Mouse (Mus musculus): ENCODE data around the gene Qrich2. TPM values are rescaled to one million over a fixed set of nuclear protein-coding genes. Genes with fewer than 3 reads are reported as not detected.
A peak's percentile ranks its signal among the peaks of the same experiment; 100 is the strongest.
"Not testable (repeated sequence)": the region's sequence is repeated elsewhere in the genome, so short reads cannot be mapped to it uniquely, and the experiment has no call there.

Gene Qrich2
- polyA plus RNA-seq, 1 experiment from 2014 or later: 0.36 TPM

DNA sequence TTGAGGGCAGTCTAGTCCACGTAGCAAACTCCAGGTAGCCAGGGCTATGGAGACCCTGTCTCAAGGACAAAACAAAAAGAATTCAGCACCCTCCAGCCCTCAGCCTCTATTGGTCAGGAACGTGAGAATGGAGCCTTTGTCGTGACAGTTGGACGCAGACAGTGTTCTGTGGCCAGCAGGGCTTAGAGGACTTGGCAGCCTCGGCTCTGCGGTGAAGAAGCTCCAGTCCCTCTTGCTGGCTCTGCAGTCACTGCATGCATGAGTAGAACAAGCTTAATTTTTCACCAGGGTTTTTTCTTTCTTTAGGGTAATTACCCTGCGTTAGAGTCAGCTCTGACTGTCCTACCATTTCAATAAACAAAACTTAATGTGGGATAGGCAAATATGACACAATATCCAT lies 15.7 kb upstream of the Qrich2 start:
- H3K4me3 ChIP-seq: no peak overlapping the region
- 93% methylated on average over 7 of the region's 7 CpGs for WGBS
- no peak overlapping the region for H3K27ac ChIP-seq
- peaks cover 99% of the 10 kb centered on the region for H3K36me3 ChIP-seq
- no peak for DNase-seq (ENCODE audit: low spot score)
- H3K9me3 ChIP-seq (replicated peaks): no peaks in the 10 kb centered on the region
- peaks cover 3% of the 10 kb centered on the region; the same call in 1 of the 2 replicates for H3K4me1 ChIP-seq
- no peaks in the 10 kb centered on the region for H3K27me3 ChIP-seq (ENCODE audit: low read depth, poor library complexity, severe bottlenecking)

DNA sequence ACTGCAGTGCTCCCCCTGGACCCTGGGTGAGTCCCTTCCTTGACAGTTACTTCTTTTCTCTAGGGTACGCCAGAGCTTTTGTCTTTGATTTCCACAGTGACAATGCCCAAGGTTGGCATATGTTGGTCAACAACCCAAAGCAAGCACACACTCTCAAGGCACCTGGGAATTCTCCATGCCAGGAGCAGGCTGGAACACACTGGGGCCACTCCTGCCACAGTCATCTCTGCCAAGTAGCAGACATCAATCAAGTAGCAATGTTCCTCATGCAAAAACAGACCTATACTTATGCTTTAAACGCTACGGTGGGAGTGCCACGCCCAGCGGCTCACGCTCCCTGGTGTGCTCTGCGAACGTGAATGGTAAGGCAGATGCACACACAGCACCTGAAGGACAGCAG lies 14.9 kb upstream of the Qrich2 start:
- no peaks in the 10 kb centered on the region for H3K27me3 ChIP-seq (ENCODE audit: low read depth, poor library complexity, severe bottlenecking)
- H3K9me3 ChIP-seq (replicated peaks): no peaks in the 10 kb centered on the region
- peaks cover 3% of the 10 kb centered on the region; the same call in 1 of the 2 replicates for H3K4me1 ChIP-seq
- no peak overlapping the region for H3K27ac ChIP-seq
- H3K36me3 ChIP-seq: peaks cover 99% of the 10 kb centered on the region
- over 99% methylated on average over 8 of the region's 8 CpGs for WGBS
- no peak for DNase-seq (ENCODE audit: low spot score)
- no peak overlapping the region for H3K4me3 ChIP-seq

DNA sequence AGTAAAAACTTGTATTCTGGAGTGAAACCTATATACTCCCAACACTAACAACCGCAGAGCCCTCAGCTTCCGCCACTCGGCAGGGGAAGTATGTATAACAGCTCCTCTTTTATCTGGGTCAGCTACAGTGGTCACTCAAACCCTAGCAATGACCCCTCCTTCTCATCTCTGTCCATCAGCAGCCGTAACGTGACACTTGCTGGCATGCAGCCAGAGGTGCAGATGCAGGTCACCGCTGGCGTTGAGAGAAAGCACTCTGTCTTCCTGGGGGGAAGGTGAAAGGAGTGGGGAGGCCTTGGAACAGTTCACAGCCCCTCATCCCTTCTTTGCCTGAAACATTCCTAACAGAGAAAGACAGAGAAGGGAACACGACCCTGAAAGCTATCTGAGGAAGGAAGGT lies 13.8 kb upstream of the Qrich2 start:
- no peak for DNase-seq (ENCODE audit: low spot score)
- Histone ChIP-seq H3K27me3 (ENCODE audit: low read depth, poor library complexity, severe bottlenecking) (no peaks in the 10 kb centered on the region), H3K27ac (no peak overlapping the region), H3K4me1 (peaks cover 3% of the 10 kb centered on the region; the same call in 1 of the 2 replicates), H3K9me3 (replicated peaks) (no peaks in the 10 kb centered on the region), H3K36me3 (peaks cover 99% of the 10 kb centered on the region), H3K4me3 (no peak overlapping the region)
- 53% methylated on average over 8 of the region's 8 CpGs for WGBS

DNA sequence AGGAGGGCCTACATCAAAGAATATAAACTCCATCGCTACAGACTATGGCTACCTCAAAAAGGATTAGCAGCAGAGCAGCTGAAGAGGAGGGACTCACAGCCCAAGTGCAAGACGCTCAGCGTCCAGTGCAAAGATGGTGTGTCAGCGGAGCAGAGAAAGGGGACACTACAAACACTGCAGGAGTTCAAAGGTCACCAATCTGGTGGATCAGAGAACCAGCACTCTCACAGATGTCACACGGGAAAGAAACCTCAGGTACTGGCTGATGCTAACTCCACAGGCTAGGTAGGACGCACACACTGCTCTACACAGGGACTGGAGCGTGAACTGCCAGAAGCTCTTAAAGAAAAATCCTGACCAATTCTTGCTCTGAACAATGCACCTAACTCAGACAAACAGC lies 12.9 kb upstream of the Qrich2 start:
- H3K27ac ChIP-seq: no peak overlapping the region
- peaks cover 3% of the 10 kb centered on the region; the same call in 1 of the 2 replicates for H3K4me1 ChIP-seq
- H3K27me3 ChIP-seq (ENCODE audit: low read depth, poor library complexity, severe bottlenecking): no peaks in the 10 kb centered on the region
- H3K9me3 ChIP-seq (replicated peaks): no peaks in the 10 kb centered on the region
- peaks cover 99% of the 10 kb centered on the region for H3K36me3 ChIP-seq
- no peak overlapping the region for H3K4me3 ChIP-seq
- WGBS: 81% methylated on average over 7 of the region's 7 CpGs
- DNase-seq (ENCODE audit: low spot score): no peak

DNA sequence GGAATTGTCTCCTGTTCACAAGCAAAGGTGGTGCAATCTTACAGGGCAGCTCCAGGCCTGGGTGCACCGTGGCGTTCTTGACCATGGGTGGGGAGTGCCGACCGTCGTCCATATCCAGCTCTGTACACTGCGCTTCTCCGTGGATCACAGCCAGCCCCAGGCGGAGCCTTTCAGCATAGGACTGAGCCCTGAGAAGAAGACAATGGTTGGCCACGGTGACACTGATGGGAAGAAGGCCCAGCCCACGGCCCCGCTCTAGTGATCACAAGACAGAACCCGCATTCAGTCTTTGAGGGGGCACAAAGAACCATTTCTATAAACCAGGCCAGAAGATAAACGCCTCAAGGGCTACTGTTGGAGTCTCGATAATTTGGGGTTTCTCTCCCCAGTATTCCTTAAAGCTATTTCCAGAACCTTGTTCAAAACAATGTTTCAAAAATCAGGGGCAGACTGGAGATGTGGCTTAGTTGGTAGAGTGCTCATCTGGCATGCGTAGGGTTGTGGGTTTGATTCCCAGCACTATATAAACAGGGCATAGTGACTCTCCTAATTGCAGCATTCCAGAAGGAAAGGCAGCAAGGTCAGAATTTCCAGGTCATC lies 11.2 kb upstream of the Qrich2 start:
- H3K36me3 ChIP-seq: peaks cover 100% of the 10 kb centered on the region
- no peak for DNase-seq (ENCODE audit: low spot score)
- H3K9me3 ChIP-seq (replicated peaks): no peaks in the 10 kb centered on the region
- H3K27ac ChIP-seq: no peak overlapping the region
- WGBS: 92% methylated on average over 15 of the region's 15 CpGs
- H3K27me3 ChIP-seq (ENCODE audit: low read depth, poor library complexity, severe bottlenecking): no peaks in the 10 kb centered on the region
- no peak overlapping the region for H3K4me3 ChIP-seq
- peaks cover 3% of the 10 kb centered on the region; the same call in 1 of the 2 replicates for H3K4me1 ChIP-seq

DNA sequence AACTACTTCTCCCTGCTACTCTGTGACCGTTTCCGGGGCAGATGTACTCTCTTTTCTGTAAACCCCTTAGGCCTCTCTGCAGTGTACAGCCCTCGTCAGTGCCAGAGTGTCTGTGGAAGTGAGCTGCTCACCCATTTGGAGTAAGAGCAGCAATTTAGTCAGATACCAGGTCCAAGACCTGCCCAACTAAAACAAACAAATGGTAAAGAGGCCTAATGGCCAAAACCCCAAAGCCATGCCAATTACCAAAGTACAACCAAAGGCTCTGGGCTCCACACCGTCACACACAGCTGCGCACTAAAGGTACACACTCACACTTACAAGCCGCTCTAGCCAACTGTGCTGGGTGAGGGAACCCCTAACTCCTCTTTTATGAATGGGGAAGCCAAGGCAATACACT lies 10.7 kb upstream of the Qrich2 start:
- H3K9me3 ChIP-seq (replicated peaks): no peaks in the 10 kb centered on the region
- peaks cover 3% of the 10 kb centered on the region; the same call in 1 of the 2 replicates for H3K4me1 ChIP-seq
- peaks cover 100% of the 10 kb centered on the region for H3K36me3 ChIP-seq
- 89% methylated on average over 6 of the region's 6 CpGs for WGBS
- DNase-seq (ENCODE audit: low spot score): no peak
- H3K27ac ChIP-seq: no peak overlapping the region
- H3K27me3 ChIP-seq (ENCODE audit: low read depth, poor library complexity, severe bottlenecking): no peaks in the 10 kb centered on the region
- no peak overlapping the region for H3K4me3 ChIP-seq

DNA sequence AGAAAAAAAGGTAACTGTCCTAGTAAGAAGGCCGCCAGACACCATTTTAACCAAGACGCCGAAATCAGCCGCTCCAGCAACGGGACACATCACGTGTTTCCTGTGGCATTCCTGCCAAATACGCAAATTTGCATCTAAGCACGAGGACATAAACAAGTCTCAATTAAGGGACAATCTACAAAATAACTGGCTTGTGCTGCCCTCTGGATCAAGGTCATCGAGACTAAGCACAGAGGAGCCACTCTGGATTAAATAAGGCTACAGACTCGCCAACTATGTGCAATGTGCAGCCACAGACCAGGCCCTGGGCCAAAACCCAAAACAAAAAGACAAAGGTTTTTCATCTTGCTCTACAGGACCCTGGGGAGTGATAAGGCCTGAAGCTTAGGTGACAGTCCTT lies 10.0 kb upstream of the Qrich2 start:
- Histone ChIP-seq H3K4me1 (peaks cover 3% of the 10 kb centered on the region; the same call in 1 of the 2 replicates), H3K36me3 (peaks cover 100% of the 10 kb centered on the region), H3K27me3 (ENCODE audit: low read depth, poor library complexity, severe bottlenecking) (no peaks in the 10 kb centered on the region), H3K9me3 (replicated peaks) (no peaks in the 10 kb centered on the region), H3K4me3 (no peak overlapping the region), H3K27ac (no peak overlapping the region)
- WGBS: 96% methylated on average over 10 of the region's 10 CpGs
- no peak for DNase-seq (ENCODE audit: low spot score)

DNA sequence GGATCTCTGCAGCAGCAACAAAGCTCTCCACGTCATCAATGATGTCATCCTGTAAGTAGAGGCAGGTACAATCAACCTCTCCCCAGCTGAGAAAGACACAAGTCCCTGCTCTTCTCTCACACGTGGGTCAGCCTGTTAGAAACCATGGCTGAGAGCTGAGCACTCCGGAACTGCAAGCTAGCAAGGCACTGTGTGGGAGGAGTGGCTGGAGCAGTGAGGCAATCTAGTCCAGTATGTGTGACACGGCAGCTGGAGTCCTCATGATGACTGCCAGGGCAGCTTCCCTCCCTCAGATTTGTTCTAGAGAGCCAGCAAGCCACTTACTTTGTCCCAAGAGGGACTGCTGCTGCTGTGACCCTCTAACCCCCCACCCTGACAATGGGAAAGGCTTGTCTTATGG lies 6.2 kb upstream of the Qrich2 start:
- Histone ChIP-seq H3K27ac (no peak overlapping the region), H3K27me3 (ENCODE audit: low read depth, poor library complexity, severe bottlenecking) (no peaks in the 10 kb centered on the region), H3K36me3 (peaks cover 84% of the 10 kb centered on the region), H3K4me3 (no peak overlapping the region), H3K4me1 (no peaks in the 10 kb centered on the region), H3K9me3 (replicated peaks) (no peaks in the 10 kb centered on the region)
- WGBS: 88% methylated on average over 4 of the region's 4 CpGs
- no peak for DNase-seq (ENCODE audit: low spot score)

DNA sequence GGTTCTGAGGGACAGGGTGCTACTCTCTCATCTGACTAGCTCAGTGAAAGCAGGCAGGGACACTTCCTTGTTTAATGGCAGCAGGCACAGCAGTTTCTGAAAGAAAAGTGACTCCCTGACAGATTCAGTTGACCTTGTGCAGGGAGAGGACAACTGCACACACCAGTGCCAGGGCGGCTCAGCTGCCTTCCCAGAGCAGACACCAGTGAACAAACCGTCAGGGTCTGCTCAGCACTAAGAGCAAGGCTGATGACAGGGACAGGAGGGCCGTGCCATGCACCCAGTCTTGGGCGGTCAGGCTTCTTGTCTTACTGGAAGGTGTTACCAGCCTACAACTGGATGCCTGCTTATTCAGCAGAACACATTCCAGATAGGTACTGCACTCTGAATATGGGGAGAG lies 4.9 kb upstream of the Qrich2 start:
- no peaks in the 10 kb centered on the region for H3K27me3 ChIP-seq (ENCODE audit: low read depth, poor library complexity, severe bottlenecking)
- 0 out of 2 replicates have a peak, but pooled peaks cover 2% of the 10 kb centered on the region for H3K4me1 ChIP-seq
- 88% methylated on average over 4 of the region's 4 CpGs for WGBS
- H3K9me3 ChIP-seq (replicated peaks): no peaks in the 10 kb centered on the region
- DNase-seq (ENCODE audit: low spot score): no peak
- peaks cover 70% of the 10 kb centered on the region for H3K36me3 ChIP-seq
- no peak overlapping the region for H3K4me3 ChIP-seq
- no peak overlapping the region for H3K27ac ChIP-seq

DNA sequence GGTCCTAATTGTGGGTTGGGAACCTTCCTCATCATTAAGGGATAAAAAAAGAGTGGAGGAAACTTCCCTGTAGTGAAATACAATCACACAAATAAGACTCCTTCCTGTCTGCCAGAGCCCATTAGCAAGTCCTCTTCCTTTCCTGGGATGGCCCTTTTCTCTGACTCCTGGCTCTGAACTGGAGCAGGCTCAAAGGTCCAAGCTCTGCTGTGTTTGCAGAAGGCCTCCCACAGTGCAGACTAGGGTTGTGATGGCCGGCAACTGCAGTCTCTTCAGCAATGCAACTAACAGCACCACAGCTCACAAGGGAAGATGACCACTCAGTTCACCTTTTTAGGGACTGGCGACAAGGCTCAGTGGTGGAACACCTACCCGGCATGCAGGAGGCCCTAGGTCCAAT lies 4.2 kb upstream of the Qrich2 start:
- DNase-seq (ENCODE audit: low spot score): no peak
- WGBS: 93% methylated on average over 3 of the region's 3 CpGs
- H3K27me3 ChIP-seq (ENCODE audit: low read depth, poor library complexity, severe bottlenecking): no peaks in the 10 kb centered on the region
- H3K4me3 ChIP-seq: no peak overlapping the region
- peaks cover 63% of the 10 kb centered on the region for H3K36me3 ChIP-seq
- no peak overlapping the region for H3K27ac ChIP-seq
- 0 out of 2 replicates have a peak, but pooled peaks cover 3% of the 10 kb centered on the region for H3K4me1 ChIP-seq
- no peaks in the 10 kb centered on the region for H3K9me3 ChIP-seq (replicated peaks)

DNA sequence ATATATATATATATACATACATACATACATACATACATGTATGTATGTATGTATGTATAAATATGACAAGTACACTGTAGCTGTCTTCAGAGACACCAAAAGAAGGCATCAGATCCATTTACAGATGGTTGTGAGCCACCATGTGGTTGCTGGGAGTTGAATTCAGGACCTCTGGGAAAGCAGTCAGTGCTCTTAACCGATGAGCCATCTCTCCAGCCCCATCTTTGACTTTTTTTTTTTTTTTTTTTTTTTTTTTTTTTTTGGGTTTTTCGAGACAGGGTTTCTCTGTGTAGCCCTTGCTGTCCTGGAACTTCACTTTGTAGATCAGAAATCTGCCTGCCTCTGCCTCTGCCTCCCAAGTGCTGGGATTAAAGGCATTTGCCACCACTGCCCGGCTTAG lies 2.3 kb upstream of the Qrich2 start:
- H3K27me3 ChIP-seq (ENCODE audit: low read depth, poor library complexity, severe bottlenecking); DNase-seq (ENCODE audit: low spot score); H3K9me3 ChIP-seq (replicated peaks); H3K27ac ChIP-seq; H3K4me3 ChIP-seq: not testable (repeated sequence)
- WGBS: 91% methylated on average over 3 of the region's 3 CpGs
- Histone ChIP-seq H3K36me3 (peaks cover 44% of the 10 kb centered on the region), H3K4me1 (peaks cover 11% of the 10 kb centered on the region)

DNA sequence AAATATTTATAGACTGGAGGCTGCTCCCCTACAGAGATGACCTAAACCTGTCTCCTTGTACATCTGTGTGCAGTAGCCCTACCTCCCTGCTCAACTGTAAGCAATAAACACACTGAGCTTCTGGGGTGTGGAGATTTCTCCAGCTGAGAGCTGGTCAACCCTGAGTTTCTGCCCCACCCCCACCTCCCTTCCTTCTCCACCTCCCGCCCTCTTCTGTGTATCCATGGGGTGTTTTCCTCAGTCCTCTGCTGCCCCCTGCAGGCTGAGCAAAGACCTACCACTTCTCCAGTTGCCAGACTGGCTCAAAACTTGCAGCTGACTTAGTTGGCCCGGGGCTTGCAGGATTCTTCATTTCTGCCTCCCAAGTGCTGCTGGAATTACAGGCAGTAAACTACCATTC lies 2.2 kb downstream of the Qrich2 start:
- Histone ChIP-seq H3K36me3 (0 out of 2 replicates have a peak, but pooled peaks cover 1% of the 10 kb centered on the region), H3K9me3 (replicated peaks) (no peaks in the 10 kb centered on the region), H3K27me3 (ENCODE audit: low read depth, poor library complexity, severe bottlenecking) (no peaks in the 10 kb centered on the region), H3K27ac (peak overlapping the region; percentile 64), H3K4me3 (no peak overlapping the region), H3K4me1 (peaks cover 12% of the 10 kb centered on the region)
- peak; percentile 95 for DNase-seq (ENCODE audit: low spot score)
- 14% methylated on average over 2 of the region's 2 CpGs for WGBS

DNA sequence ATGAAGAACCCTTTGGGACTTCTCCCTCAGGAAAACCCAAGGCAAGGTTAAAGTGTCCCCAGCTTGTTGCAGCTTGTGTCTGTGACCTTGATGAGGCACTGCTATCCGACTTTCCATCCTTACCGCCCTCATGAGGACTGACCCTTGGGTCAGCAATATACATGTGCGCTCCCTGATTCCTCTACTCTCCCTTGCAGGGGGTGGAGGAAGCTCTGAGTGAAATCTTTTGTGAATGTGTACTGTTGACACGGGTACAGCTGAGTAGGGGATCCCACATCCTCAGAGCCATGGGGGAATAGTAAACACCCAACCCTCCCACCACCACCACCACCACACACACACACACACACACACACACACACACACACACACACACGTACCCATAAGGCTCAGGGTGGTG lies 2.7 kb downstream of the Qrich2 start:
- Histone ChIP-seq H3K27me3 (ENCODE audit: low read depth, poor library complexity, severe bottlenecking) (no peaks in the 10 kb centered on the region), H3K4me3 (no peak overlapping the region), H3K36me3 (no peaks in the 10 kb centered on the region), H3K27ac (peak overlapping the region; percentile 64), H3K4me1 (peaks cover 12% of the 10 kb centered on the region), H3K9me3 (replicated peaks) (no peaks in the 10 kb centered on the region)
- DNase-seq (ENCODE audit: low spot score): no peak
- 67% methylated on average over 5 of the region's 5 CpGs for whole genome bisulfite sequencing

DNA sequence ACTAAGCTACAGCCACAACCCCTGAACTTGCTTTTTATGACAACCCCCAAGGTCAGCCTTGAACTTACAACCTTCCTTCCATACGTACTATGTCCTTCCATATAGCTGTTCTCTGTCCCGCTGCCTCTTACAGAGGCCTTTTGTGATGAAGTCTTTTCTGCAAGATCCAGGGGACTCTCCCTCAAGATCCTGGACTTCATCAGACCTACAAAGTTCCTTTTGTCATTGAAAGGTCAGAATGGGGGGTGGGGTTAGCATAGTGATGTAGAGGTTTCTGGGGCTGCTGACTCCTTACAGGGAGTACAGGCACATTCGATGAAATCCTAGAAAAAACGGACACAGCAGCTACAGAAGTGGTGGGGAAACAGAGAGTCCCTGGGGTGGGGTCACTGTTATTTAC lies 6.3 kb downstream of the Qrich2 start:
- Histone ChIP-seq H3K4me1 (peaks cover 10% of the 10 kb centered on the region), H3K27me3 (ENCODE audit: low read depth, poor library complexity, severe bottlenecking) (no peaks in the 10 kb centered on the region), H3K36me3 (no peaks in the 10 kb centered on the region), H3K27ac (no peak overlapping the region), H3K4me3 (no peak overlapping the region), H3K9me3 (replicated peaks) (no peaks in the 10 kb centered on the region)
- WGBS: 70% methylated on average over 4 of the region's 4 CpGs
- DNase-seq (ENCODE audit: low spot score): no peak

Data from limb, embryonic 10.5 days (tissue).